Mouse (Mus musculus): ENCODE results near the gene Fcor.

DNA sequence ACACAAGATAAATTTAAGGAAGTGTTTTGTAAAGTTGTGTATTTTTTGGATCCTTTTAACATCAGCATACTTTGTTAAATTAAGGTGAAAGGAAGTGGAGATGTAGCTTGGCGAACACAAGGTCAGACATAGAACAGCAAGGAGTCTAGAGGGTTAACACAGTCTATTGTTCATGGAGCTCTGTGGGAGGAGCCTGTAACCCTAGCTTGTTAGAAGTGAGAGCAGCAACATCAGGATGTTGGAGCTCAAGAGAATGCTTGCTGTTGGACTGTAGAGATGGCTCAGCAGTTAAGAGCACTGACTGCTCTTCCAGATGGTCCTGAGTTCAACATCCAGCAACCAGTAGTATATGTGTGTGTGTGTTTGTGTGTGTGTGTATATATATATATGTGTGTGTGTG, 23.2 kb downstream of the Fcor start:
- no peak for TF ChIP-seq POLR2A (IDR thresholded peaks at IDR 0.05; ENCODE audit: borderline replicate concordance, control insufficient read depth, low read depth, low read length)
- TF ChIP-seq CTCF (IDR thresholded peaks at IDR 0.05; ENCODE audit: control insufficient read depth, insufficient read depth, low read length), result no peak

Measured in bone marrow, adult 2 months (tissue).